Mouse (Mus musculus) bone marrow macrophage, adult 2 months (primary cell): ENCODE results near the gene Tspan12.

ENCODE experiments used
- CTCF ChIP-seq: IDR thresholded peaks from 2 replicates; pipeline ENCODE4 v1.5.1; 2012; ENCODE audit warnings: low read depth, mild to moderate bottlenecking, low read length, moderate library complexity
- POLR2A ChIP-seq: IDR thresholded peaks from 2 replicates; pipeline ENCODE4 v1.6.1; 2012; ENCODE audit warnings: mild to moderate bottlenecking, low read depth, low read length, borderline replicate concordance

DNA sequence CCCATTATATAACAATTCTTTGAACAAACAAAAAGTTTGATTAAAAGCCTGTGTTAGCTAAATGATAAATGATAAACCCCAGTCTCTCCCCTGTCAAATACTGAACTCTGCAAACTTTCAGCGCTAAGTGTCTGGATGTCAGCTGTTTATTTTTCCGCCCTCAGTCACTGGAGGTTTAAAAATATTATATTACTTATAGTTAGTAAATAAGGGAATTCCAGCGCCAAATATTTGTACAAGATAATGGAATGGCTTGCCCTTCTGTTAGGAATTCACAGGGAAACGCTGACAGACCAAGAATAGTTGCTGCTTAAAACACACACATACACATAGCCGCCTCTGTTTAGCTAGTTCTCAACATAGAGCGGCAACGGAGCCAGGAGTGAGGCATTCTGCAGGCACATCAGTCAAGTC, 29.6 kb downstream of the Tspan12 start:
- TF ChIP-seq CTCF (no peak), POLR2A (no peak)
